Mouse (Mus musculus) fibroblast of lung, adult 2 months (primary cell): ENCODE data around the gene Immp2l.

Experiments used
- DNase-seq: peaks from one replicate; pipeline ENCODE4 v3.0.0-alpha.2; 2011; ENCODE audit warnings: low read depth

Immp2l gene

GRCm38 (mm10) chr12:41438446-41438845 is 414.6 kb downstream of the Immp2l start:
- DNase-seq: no peak

DNA sequence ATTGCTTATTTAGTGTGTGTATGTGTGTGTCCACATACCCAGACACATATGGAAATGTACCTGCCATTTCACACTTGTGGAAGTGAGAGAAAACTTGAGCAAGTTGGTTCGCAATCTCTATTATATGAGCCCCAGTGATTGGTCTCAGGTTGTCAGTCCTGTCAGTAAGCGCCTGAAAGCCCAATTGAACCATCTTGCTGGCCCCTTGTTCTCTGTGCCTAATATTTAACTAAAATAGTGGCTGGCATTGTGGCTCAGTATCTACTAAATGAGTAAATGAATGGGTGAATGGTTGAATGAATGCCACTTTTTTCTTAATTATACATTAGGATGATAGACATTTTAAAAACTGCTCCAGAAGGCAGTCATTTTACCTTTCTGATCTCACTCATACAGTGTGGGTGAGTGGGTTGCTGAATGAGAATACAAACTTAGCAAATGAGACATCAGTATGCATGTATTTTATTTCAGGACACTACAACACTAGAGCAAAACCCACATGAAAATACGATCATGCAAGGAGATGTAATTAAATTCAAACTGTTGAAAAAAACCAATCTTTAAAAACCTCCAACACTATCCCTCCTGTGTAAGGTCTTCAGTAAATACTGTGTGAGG is 444.6 kb downstream of the Immp2l start:
- DNase-seq: no peak

- no peak for DNase-seq
These were observed 445.4 kb downstream of the Immp2l start for GRCm38 (mm10) chr12:41469096-41469801.

DNA sequence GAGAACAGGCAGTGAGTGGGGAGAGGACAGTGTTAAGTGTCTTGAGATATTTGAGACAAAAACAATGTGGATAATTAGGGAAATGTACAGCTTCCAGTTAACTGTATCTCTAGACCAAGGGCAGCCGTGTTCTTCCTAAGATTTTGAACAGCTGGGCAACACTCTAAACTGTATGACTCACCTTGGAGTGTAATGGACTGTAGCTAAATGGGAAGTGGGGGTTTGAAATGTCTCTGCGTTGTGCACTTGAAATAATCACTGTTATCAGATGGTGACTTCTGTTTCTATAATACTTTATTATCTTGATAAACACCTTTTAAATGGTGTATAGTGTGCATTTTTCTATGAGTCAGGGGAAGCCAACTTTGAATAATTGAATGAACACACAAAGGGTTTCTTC is 457.6 kb downstream of the Immp2l start:
- DNase-seq: no peak

DNA sequence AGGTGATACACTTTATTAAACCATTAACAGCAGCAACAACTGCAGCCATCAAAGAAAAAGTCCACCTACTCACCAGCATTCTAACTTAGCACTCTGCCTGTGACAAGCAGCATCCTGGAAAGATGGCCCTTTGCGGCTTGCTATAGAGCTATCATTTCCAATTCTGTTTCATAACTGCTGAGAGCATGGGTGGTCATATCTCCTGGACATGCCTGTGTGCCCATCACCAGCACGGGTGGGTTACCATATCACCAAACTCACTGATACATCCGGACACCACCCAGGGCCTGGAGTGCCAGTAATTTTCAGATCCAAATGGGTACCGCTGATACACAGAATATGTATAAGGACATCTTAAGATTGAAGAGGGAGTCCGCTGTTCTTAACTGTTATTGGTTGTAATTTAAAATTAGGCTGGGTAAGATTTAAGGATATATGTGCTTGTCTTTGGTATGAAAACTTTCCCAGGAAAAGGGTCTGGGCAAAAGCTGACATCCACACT is 459.3 kb downstream of the Immp2l start:
- no peak for DNase-seq

DNA sequence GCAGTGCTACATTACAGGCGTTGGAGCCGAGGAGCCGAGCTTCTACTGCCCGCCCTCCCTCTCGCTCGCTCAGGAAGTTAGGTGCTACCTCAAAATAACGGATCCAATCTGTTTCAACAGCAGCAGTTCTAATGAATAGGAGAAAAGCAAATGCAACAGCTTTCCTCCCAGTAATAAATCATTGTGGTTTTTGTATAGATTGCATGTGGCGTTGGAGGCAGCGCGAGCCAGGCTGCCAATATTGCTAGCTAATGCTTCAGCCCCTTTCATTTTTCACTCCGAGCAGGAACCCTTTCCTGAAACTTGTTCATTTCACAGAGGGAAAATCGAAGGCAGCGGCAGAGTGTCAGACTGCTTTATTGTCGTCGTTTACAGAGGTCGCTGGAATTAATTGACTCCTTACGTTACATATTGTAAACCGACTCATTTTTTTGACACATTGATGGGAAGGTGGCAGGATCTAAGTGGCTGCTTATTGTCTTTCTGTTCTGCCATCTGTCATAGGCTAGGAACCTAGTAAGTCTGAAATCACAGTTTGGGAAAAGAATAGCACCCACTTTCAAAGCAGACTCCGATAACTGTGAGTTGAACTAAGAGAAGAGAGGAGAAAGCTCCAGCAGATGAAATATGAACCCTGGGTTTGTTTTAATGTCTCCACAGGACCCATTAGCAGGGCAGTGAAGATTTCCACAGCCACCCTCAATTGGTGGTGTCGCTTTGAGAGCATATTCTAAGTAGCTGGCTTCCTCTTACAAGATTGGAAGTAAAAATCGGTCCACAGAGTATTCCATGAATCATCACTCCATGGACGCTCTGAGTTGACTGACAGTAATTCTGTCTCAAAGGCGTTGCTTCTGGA is 459.9 kb downstream of the Immp2l start:
- no peak for DNase-seq

GRCm38 (mm10) chr12:41484689-41485511 is 461.0 kb downstream of the Immp2l start:
- DNase-seq: no peak

GRCm38 (mm10) chr12:41485512-41486215 is 461.8 kb downstream of the Immp2l start:
- peak; percentile 22 for DNase-seq

DNA sequence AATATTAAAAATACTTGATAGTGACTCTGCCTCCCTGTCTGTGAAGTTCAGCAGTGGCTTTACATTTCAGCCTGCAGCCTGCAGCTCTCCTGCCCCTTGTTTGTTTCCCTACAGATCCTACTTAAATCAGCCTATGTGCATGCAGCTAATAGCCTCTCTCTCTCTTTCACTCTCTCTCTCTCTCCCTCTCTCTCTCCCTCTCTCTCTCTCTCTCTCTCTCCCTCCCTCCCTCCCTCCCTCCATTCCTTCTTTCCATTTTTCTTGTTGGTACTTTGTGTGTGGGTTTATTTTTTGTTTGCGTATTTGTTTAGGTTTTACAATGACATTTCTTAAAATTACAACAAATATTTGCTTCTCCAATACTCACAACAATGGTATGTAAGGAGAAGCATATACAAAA is 462.4 kb downstream of the Immp2l start, which contains the start of gene Lrrn3:
Lrrn3 (minus strand) TSS at position 101 of the 400 bp plus-strand sequence.
- DNase-seq: no peak

DNA sequence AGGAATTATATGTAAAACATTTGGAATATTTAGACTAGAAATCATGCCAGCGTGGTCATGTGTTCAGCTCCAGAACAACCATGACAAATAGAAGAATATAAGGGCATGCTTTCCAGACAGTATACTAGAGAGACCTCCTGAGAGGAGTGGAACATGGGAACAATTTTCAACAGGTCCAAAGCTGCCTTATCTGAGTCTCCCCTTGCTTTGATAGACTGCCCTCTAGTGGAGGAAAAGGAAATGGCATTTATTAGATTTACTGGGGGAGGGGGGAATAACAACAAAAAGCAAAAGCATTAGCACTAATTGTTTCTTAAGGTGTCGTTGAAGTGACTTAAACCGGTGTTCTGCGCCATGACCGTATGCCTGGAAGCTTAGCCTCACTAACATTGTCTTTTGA is 463.1 kb downstream of the Immp2l start:
- DNase-seq: no peak

GRCm38 (mm10) chr12:41494620-41495019 is 470.7 kb downstream of the Immp2l start:
- no peak for DNase-seq

DNA sequence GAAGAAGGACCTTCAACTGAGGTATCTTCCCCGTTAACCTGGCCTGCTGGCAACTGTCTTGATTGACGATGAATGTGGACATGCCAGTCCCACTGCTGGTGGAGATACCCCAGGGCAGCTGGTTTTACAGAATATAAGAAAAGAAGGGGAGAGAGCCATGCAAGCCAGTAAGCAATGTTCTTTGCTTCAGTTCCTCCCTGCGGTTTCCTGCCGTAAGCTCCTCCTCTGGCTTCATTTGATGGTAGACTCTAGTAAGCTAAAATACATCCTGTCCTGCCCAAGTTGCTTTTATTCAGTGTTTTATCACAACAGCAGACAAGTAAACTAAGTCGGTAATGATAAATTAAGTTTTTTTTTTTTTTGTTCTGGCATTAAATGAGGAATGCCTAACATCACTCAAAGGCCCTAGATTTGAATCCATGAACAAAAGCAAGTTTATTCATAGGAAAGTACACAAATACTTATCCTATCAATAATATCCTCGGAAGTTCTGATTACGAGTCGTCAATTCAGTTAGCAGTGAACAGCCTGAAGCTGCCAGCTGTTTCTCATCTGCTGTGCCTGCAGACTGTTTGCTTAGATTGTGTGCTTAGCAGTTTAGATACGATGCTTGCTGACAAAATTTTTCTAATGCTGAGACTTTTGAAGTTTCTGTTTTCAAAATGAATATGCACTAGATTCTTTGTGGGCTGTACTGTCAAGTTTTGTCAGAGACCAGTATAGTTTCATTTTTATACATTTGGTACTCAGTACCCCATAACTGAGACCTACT is 476.3 kb downstream of the Immp2l start:
- DNase-seq: no peak

- no peak for DNase-seq
These were observed 484.7 kb downstream of the Immp2l start for GRCm38 (mm10) chr12:41508610-41509009.

DNA sequence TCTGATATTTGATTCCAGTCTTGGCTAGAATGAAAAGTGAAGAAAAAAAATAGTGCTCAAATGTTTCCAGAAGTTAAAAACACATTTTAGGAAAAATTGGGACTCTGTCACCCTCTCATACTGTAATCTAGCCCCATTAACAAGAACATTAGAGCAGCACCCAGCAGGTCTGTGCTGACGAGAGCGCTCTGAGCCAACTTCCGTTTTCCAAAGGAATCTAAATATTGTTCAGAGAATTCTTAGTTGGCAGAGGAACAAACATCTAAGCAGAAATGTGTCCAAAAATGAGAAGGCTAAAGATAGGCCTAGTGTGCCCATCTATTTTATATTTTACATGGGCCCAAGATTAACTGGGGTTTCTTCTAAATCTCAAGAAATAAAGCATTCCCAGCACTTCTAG is 486.7 kb downstream of the Immp2l start:
- DNase-seq: no peak

- DNase-seq: no peak
These were observed 495.0 kb downstream of the Immp2l start for GRCm38 (mm10) chr12:41518897-41519296.

- DNase-seq: no peak
These were observed 496.4 kb downstream of the Immp2l start for GRCm38 (mm10) chr12:41520326-41520725.

- DNase-seq: no peak
These were observed 497.8 kb downstream of the Immp2l start for GRCm38 (mm10) chr12:41521671-41522070.

- DNase-seq: no peak
These were observed 502.8 kb downstream of the Immp2l start for GRCm38 (mm10) chr12:41526688-41527087.

DNA sequence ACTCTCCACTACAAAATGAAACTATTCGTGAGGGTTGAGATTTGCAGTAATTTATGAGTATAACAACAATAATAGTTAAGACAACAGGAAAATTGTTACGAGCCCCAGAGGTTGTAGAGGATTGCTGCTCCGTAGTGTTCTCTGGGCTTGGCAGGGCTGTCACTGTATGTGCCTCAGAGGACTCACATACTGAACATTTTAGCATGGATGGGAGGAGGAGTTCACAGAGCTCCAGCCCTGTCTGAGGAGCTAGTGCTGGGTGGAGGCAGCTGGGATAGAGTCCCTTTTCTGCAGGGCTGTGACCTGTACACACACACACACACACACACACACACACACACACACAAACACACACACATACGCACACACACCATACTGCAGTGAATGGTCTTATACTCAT is 504.5 kb downstream of the Immp2l start:
- no peak for DNase-seq

- no peak for DNase-seq
These were observed 516.1 kb downstream of the Immp2l start for GRCm38 (mm10) chr12:41539989-41540388.
